Mouse (Mus musculus): ENCODE results near the gene Syne1. TPM values are rescaled to one million over a fixed set of nuclear protein-coding genes. Genes with fewer than 3 reads are reported as not detected.
"Not testable (repeated sequence)": the region's sequence is repeated elsewhere in the genome, so short reads cannot be mapped to it uniquely, and the experiment has no call there.

The Syne1 gene
- polyA plus RNA-seq, 1 experiment from 2014 or later: 5.2 TPM

- Histone ChIP-seq H3K9me3 (ENCODE audit: low read length) (no peaks in the 10 kb centered on the region), H3K27me3 (ENCODE audit: insufficient read depth, low read length) (no peaks in the 10 kb centered on the region), H3K4me2 (ENCODE audit: low read depth, low read length) (no peak overlapping the region), H3K4me1 (ENCODE audit: insufficient read depth) (no peaks in the 10 kb centered on the region), H3K4me3 (ENCODE audit: low read depth, low read length) (no peak overlapping the region), H3K36me3 (replicated peaks; ENCODE audit: insufficient read depth, low read length) (no peaks in the 10 kb centered on the region), H3K27ac (ENCODE audit: low read depth) (no peak overlapping the region), H3K9ac (replicated peaks) (no peak overlapping the region)
- ATAC-seq (no peak), DNase-seq (no peak)
- TF ChIP-seq CTCF (IDR thresholded peaks at IDR 0.05; ENCODE audit: low read depth) (no peak), EP300 (IDR thresholded peaks at IDR 0.05; ENCODE audit: low read depth) (no peak)
- 69% methylated on average over 8 of the region's 8 CpGs for WGBS (ENCODE audit: insufficient replicate concordance)
Measured at GRCm38 (mm10) chr10:5514134-5514533, 37.1 kb downstream of the Syne1 start.

- no peak overlapping the region for H3K9ac ChIP-seq (replicated peaks)
- no peaks in the 10 kb centered on the region for H3K27me3 ChIP-seq (ENCODE audit: insufficient read depth, low read length)
- TF ChIP-seq CTCF (IDR thresholded peaks at IDR 0.05; ENCODE audit: low read depth) (peak; percentile 54), EP300 (IDR thresholded peaks at IDR 0.05; ENCODE audit: low read depth) (no peak)
- DNase-seq (no peak), ATAC-seq (no peak)
- no peak overlapping the region for H3K4me3 ChIP-seq (ENCODE audit: low read depth, low read length)
- no peak overlapping the region for H3K4me2 ChIP-seq (ENCODE audit: low read depth, low read length)
- no peaks in the 10 kb centered on the region for H3K4me1 ChIP-seq (ENCODE audit: insufficient read depth)
- H3K9me3 ChIP-seq (ENCODE audit: low read length): no peaks in the 10 kb centered on the region
- H3K36me3 ChIP-seq (replicated peaks; ENCODE audit: insufficient read depth, low read length): no peaks in the 10 kb centered on the region
- no peak overlapping the region for H3K27ac ChIP-seq (ENCODE audit: low read depth)
Measured at GRCm38 (mm10) chr10:5512285-5512684, 39.0 kb downstream of the Syne1 start.

DNA sequence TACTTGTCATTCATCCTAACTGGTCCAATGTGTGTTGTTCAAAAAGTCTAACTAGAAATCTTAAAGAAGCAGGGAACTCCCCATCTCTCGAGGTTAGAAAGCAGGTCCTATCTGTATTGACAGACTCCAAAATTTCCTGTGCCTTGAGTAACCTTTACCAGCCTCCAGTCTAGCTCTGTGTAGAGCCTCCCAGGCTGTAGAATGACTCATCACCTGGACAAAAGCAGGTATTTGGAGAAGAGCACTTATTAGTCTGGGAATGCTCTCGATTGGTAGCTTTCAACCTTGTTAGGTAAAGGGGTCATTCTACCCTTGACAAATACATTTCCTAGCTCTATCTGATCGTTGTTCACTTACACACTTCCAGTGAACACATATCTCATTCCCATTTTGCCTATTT, 39.9 kb downstream of the Syne1 start:
- H3K4me2 ChIP-seq (ENCODE audit: low read depth, low read length): no peak overlapping the region
- H3K27ac ChIP-seq (ENCODE audit: low read depth): no peak overlapping the region
- no peaks in the 10 kb centered on the region for H3K27me3 ChIP-seq (ENCODE audit: insufficient read depth, low read length)
- H3K36me3 ChIP-seq (replicated peaks; ENCODE audit: insufficient read depth, low read length): no peaks in the 10 kb centered on the region
- no peak overlapping the region for H3K9ac ChIP-seq (replicated peaks)
- no peak for DNase-seq
- TF ChIP-seq EP300 (IDR thresholded peaks at IDR 0.05; ENCODE audit: low read depth) (no peak), CTCF (IDR thresholded peaks at IDR 0.05; ENCODE audit: low read depth) (no peak)
- no peaks in the 10 kb centered on the region for H3K9me3 ChIP-seq (ENCODE audit: low read length)
- no peak for ATAC-seq
- 58% methylated on average over 3 of the region's 3 CpGs for WGBS (ENCODE audit: insufficient replicate concordance)
- H3K4me3 ChIP-seq (ENCODE audit: low read depth, low read length): no peak overlapping the region
- H3K4me1 ChIP-seq (ENCODE audit: insufficient read depth): no peaks in the 10 kb centered on the region

GRCm38 (mm10) chr10:5507478-5507877, 43.8 kb downstream of the Syne1 start:
- DNase-seq (no peak), ATAC-seq (no peak)
- H3K36me3 ChIP-seq (replicated peaks; ENCODE audit: insufficient read depth, low read length): no peaks in the 10 kb centered on the region
- H3K4me2 ChIP-seq (ENCODE audit: low read depth, low read length): no peak overlapping the region
- H3K4me3 ChIP-seq (ENCODE audit: low read depth, low read length): no peak overlapping the region
- no peaks in the 10 kb centered on the region for H3K4me1 ChIP-seq (ENCODE audit: insufficient read depth)
- no peak for TF ChIP-seq CTCF (IDR thresholded peaks at IDR 0.05; ENCODE audit: low read depth)
- no peaks in the 10 kb centered on the region for H3K27me3 ChIP-seq (ENCODE audit: insufficient read depth, low read length)
- no peaks in the 10 kb centered on the region for H3K9me3 ChIP-seq (ENCODE audit: low read length)
- WGBS (ENCODE audit: insufficient replicate concordance): 60% methylated on average over 2 of the region's 2 CpGs
- H3K9ac ChIP-seq (replicated peaks): no peak overlapping the region
- no peak overlapping the region for H3K27ac ChIP-seq (ENCODE audit: low read depth)

DNA sequence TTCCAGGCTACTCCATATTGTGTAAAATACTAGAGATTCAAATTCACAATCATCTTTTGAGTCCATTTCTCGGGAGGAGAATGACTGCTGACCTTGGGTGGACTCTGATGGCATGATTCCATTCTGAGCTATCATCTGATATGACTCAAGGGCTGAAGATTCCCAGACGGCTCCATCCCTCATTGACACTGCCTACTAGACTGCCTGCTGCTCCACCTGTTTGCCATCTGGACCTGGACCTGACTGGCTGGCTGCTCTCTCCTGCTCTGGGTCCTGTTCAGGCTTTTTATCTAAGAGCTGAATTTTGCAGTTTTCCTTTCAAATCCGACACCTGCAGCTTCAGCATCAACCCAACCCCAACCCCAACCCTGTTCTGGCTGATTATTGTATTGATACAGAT, 46.5 kb downstream of the Syne1 start:
- DNase-seq (no peak), ATAC-seq (no peak)
- Histone ChIP-seq H3K36me3 (replicated peaks; ENCODE audit: insufficient read depth, low read length) (no peaks in the 10 kb centered on the region), H3K27ac (ENCODE audit: low read depth) (no peak overlapping the region), H3K4me3 (ENCODE audit: low read depth, low read length) (no peak overlapping the region), H3K4me1 (ENCODE audit: insufficient read depth) (no peaks in the 10 kb centered on the region), H3K27me3 (ENCODE audit: insufficient read depth, low read length) (no peaks in the 10 kb centered on the region), H3K9me3 (ENCODE audit: low read length) (no peaks in the 10 kb centered on the region), H3K9ac (replicated peaks) (no peak overlapping the region), H3K4me2 (ENCODE audit: low read depth, low read length) (no peak overlapping the region)
- 57% methylated on average over 3 of the region's 3 CpGs for WGBS (ENCODE audit: insufficient replicate concordance)
- TF ChIP-seq EP300 (IDR thresholded peaks at IDR 0.05; ENCODE audit: low read depth) (no peak), CTCF (IDR thresholded peaks at IDR 0.05; ENCODE audit: low read depth) (no peak)

- ATAC-seq (no peak), DNase-seq (no peak)
- no peaks in the 10 kb centered on the region for H3K27me3 ChIP-seq (ENCODE audit: insufficient read depth, low read length)
- no peaks in the 10 kb centered on the region for H3K9me3 ChIP-seq (ENCODE audit: low read length)
- TF ChIP-seq EP300 (IDR thresholded peaks at IDR 0.05; ENCODE audit: low read depth): no peak
- no peak for TF ChIP-seq CTCF (IDR thresholded peaks at IDR 0.05; ENCODE audit: low read depth)
- no peak overlapping the region for H3K27ac ChIP-seq (ENCODE audit: low read depth)
- WGBS (ENCODE audit: insufficient replicate concordance): 62% methylated on average over 3 of the region's 3 CpGs
- H3K9ac ChIP-seq (replicated peaks): no peak overlapping the region
- H3K4me1 ChIP-seq (ENCODE audit: insufficient read depth): no peaks in the 10 kb centered on the region
- no peak overlapping the region for H3K4me2 ChIP-seq (ENCODE audit: low read depth, low read length)
- H3K4me3 ChIP-seq (ENCODE audit: low read depth, low read length): no peak overlapping the region
- H3K36me3 ChIP-seq (replicated peaks; ENCODE audit: insufficient read depth, low read length): no peaks in the 10 kb centered on the region
Measured at GRCm38 (mm10) chr10:5503909-5504308, 47.4 kb downstream of the Syne1 start.

DNA sequence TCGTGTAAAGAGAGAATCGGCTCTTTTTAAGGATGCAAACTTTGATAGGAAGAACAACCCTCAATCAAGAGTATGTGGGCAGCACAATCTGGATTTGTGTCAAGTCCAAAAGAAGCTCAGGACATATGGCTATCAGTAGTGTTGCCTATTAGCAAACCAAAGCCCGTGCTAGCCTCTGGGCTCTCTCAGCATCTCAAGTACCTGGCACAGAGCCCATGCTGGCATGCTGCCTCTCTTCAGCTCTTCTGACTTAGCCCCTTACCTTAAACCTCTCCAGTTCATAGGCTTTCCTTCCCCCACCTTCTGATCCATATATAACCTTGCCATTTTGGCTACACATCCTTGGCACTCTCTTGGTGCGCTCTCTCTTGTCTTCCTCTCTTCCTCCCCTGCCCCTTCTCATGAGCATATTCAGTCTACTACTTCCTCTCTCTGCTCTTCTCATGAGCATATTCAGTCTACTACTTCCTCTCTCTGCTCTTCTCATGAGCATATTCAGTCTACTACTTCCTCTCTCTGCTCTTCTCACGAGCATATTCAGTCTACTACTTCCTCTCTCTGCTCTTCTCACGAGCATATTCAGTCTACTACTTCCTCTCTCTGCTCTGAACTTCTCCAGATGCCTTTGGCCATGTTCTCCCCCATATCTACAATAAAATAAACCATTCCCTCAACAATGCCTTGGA, 51.5 kb downstream of the Syne1 start:
- H3K4me2 ChIP-seq (ENCODE audit: low read depth, low read length); H3K4me1 ChIP-seq (ENCODE audit: insufficient read depth); H3K27me3 ChIP-seq (ENCODE audit: insufficient read depth, low read length); H3K9ac ChIP-seq (replicated peaks); H3K27ac ChIP-seq (ENCODE audit: low read depth); H3K36me3 ChIP-seq (replicated peaks; ENCODE audit: insufficient read depth, low read length); H3K9me3 ChIP-seq (ENCODE audit: low read length); DNase-seq; H3K4me3 ChIP-seq (ENCODE audit: low read depth, low read length); ATAC-seq: not testable (repeated sequence)
- 58% methylated on average over 6 of the region's 6 CpGs for WGBS (ENCODE audit: insufficient replicate concordance)

Measured in liver, postnatal 0 days (tissue).